Mouse (Mus musculus): Measurements from ENCODE around the gene Polr2j.
"Not testable (repeated sequence)": the region's sequence is repeated elsewhere in the genome, so short reads cannot be mapped to it uniquely, and the experiment has no call there.

DNA sequence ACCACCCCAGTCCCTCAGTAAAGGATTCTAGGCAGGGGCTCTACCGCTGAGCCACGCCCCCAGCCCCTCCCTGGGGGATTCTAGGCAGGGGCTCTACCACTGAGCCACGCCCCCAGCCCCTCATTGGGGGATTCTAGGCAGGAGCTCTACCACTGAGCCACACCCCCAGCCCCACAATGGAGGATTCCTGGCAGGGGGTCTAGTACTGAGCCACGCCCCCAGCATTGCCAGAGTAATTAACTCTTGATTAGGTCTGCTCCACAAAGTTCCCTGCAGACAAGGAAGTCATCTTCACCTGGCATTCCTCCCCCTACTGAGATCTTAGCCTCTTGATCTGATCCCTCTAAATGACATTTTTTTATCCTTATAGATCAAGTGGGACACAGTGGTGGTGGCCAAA lies 2.9 kb upstream of the Polr2j start:
- TF ChIP-seq POLR2A (IDR thresholded peaks at IDR 0.05; ENCODE audit: insufficient read length, low read depth); USF1 (IDR thresholded peaks at IDR 0.05; ENCODE audit: low read depth); TCF12 (IDR thresholded peaks at IDR 0.05; ENCODE audit: insufficient read depth, poor library complexity, severe bottlenecking); E2F4 (IDR thresholded peaks at IDR 0.05; ENCODE audit: insufficient read depth); MYOD1 (IDR thresholded peaks at IDR 0.05; ENCODE audit: control insufficient read depth in 1 of 3, insufficient read length in 2 of 3, low read depth in 2 of 3); SRF (IDR thresholded peaks at IDR 0.05; ENCODE audit: control insufficient read depth, insufficient read length, low read depth): not testable (repeated sequence)
